ENCODE assay signal across 14 mouse cellular contexts in genomic region chr8:27481228-27481627, GRCm38 (mm10). TPM values are rescaled to one million over a fixed set of nuclear protein-coding genes. Genes with fewer than 3 reads are reported as not detected.
DNase-seq lines count a peak whose midpoint lies in the region; ATAC-seq and TF ChIP-seq lines count a peak whose summit lies in the region.
"Had no signal": no experiment of that assay in that cellular context is flagged by ENCODE, and none has a peak within 500 bp of the region (broad histone marks: within the 10 kb centered on the region; RNA-seq: fewer than 3 reads in every experiment).

No protein-coding gene starts in this region.

- TF ChIP-seq CTCF in heart, adult 2 months (IDR thresholded peaks at IDR 0.05), result peak; percentile 50
- peak; percentile 8; the same call in 1 of the 2 replicates for TF ChIP-seq CTCF in embryonic fibroblast, embryonic 13.5 days (IDR thresholded peaks at IDR 0.05; ENCODE audit: borderline replicate concordance, insufficient read depth, low read length)

- no peaks in the 10 kb centered on the region for H3K9me3 ChIP-seq in limb, embryonic 11.5 days (ENCODE audit: control insufficient read depth, low read length)
- H3K9me3 ChIP-seq in limb, embryonic 10.5 days (replicated peaks), result no peaks in the 10 kb centered on the region
- H3K9me3 ChIP-seq in ES-E14 (ENCODE audit: control insufficient read depth, insufficient read depth, low read depth, low read length), result no peaks in the 10 kb centered on the region
- H3K9me3 ChIP-seq: liver, embryonic 12.5 days; midbrain, embryonic 13.5 days had no signal

- TF ChIP-seq EP300 in heart, adult 2 months (IDR thresholded peaks at IDR 0.05; ENCODE audit: insufficient read depth, low read depth, low read length), result no peak

- H3K4me3 ChIP-seq in heart, adult 2 months, result no peak overlapping the region
- no peak overlapping the region for H3K4me3 ChIP-seq in limb, embryonic 11.5 days (ENCODE audit: low read depth, low read length)
- no peak overlapping the region for H3K4me3 ChIP-seq in limb, embryonic 10.5 days
- H3K4me3 ChIP-seq in ES-E14 (ENCODE audit: insufficient read depth in 1 of 2, low read depth in 1 of 2, low read length in 2 of 2, poor library complexity in 1 of 2, severe bottlenecking in 1 of 2), result no peak overlapping the region
- no peak overlapping the region for H3K4me3 ChIP-seq in embryonic fibroblast, embryonic 13.5 days (ENCODE audit: insufficient read depth, low read length)
- H3K4me3 ChIP-seq: liver, embryonic 12.5 days; midbrain, embryonic 13.5 days had no signal

- no peak for ATAC-seq in limb, embryonic 11.5 days (ENCODE audit: insufficient number of reproducible peaks, low FRiP score, low TSS enrichment, low read depth)
- ATAC-seq: liver, embryonic 12.5 days; midbrain, embryonic 13.5 days had no signal

- WGBS in heart, adult 2 months, result 19% methylated on average over 2 of the region's 2 CpGs
- WGBS in limb, embryonic 11.5 days, result 34% methylated on average over 2 of the region's 2 CpGs
- WGBS in limb, embryonic 10.5 days, result 50% methylated on average over 2 of the region's 2 CpGs

- no peaks in the 10 kb centered on the region for H3K36me3 ChIP-seq in heart, adult 2 months (ENCODE audit: control insufficient read depth, insufficient read depth, low read length)
- H3K36me3 ChIP-seq in limb, embryonic 11.5 days (ENCODE audit: control insufficient read depth, insufficient read depth, low read length), result no peaks in the 10 kb centered on the region
- H3K36me3 ChIP-seq in limb, embryonic 10.5 days, result no peaks in the 10 kb centered on the region
- no peaks in the 10 kb centered on the region for H3K36me3 ChIP-seq in ES-E14 (ENCODE audit: control insufficient read depth, insufficient read depth, low read length, poor library complexity, severe bottlenecking)
- H3K36me3 ChIP-seq: liver, embryonic 12.5 days; midbrain, embryonic 13.5 days had no signal

- in situ Hi-C loops in ES-E14 (cut with MboI; ENCODE audit: low sequenced_read_pairs in 2 of 2, unreplicated experiment in 2 of 2), result no loop called here

- no peaks in the 10 kb centered on the region for H3K79me2 ChIP-seq in heart, adult 2 months (replicated peaks; ENCODE audit: control insufficient read depth, insufficient read depth, low read length)

- TF ChIP-seq POLR2A in heart, adult 2 months (IDR thresholded peaks at IDR 0.05; ENCODE audit: insufficient read depth, low read depth, low read length), result no peak
- TF ChIP-seq POLR2A in embryonic fibroblast, embryonic 13.5 days (IDR thresholded peaks at IDR 0.05; ENCODE audit: low read depth, low read length), result no peak

- DNase-seq in heart, adult 2 months, result no peak
- no peak for DNase-seq in heart, postnatal 14 days
- peak; percentile 30 for DNase-seq in limb, embryonic 11.5 days (ENCODE audit: low spot score)
- DNase-seq in limb, embryonic 10.5 days (ENCODE audit: low spot score), result no peak
- DNase-seq in ES-E14 (ENCODE audit: low read depth, low spot score), result no peak
- DNase-seq in adrenal gland, adult 8-10 months, result no peak
- DNase-seq in yolk sac, embryonic 10.5 days (ENCODE audit: low spot score), result no peak
- DNase-seq: thymus, postnatal 36 days had no signal

- H3K4me1 ChIP-seq in heart, adult 2 months (ENCODE audit: control insufficient read depth, insufficient read depth, low read length), result no peaks in the 10 kb centered on the region
- no peaks in the 10 kb centered on the region for H3K4me1 ChIP-seq in limb, embryonic 11.5 days (ENCODE audit: control insufficient read depth, insufficient read depth, low read length)
- H3K4me1 ChIP-seq in limb, embryonic 10.5 days, result no peaks in the 10 kb centered on the region
- H3K4me1 ChIP-seq in ES-E14 (ENCODE audit: control insufficient read depth in 2 of 2, insufficient read depth in 2 of 2, low read length in 2 of 2, poor library complexity in 1 of 2), result no peaks in the 10 kb centered on the region
- H3K4me1 ChIP-seq in embryonic fibroblast, embryonic 13.5 days (ENCODE audit: control insufficient read depth, insufficient read depth, low read length), result no peaks in the 10 kb centered on the region
- H3K4me1 ChIP-seq: liver, embryonic 12.5 days; midbrain, embryonic 13.5 days had no signal

- no peak overlapping the region for H3K4me2 ChIP-seq in limb, embryonic 11.5 days (ENCODE audit: low read depth, severe bottlenecking)
- H3K4me2 ChIP-seq: liver, embryonic 12.5 days; midbrain, embryonic 13.5 days had no signal

- H3K9ac ChIP-seq in heart, adult 2 months (ENCODE audit: low read depth, low read length), result no peak overlapping the region
- no peak overlapping the region for H3K9ac ChIP-seq in limb, embryonic 11.5 days (ENCODE audit: low read length)
- no peak overlapping the region for H3K9ac ChIP-seq in ES-E14 (ENCODE audit: insufficient read depth, low read depth, low read length, poor library complexity, severe bottlenecking)
- H3K9ac ChIP-seq: liver, embryonic 12.5 days; midbrain, embryonic 13.5 days had no signal

- intact Hi-C loops in heart, adult 2 months (cut with DNase I), result no loop called here
- intact Hi-C loops in heart, postnatal 14 days (cut with DNase I), result no loop called here

- no peaks in the 10 kb centered on the region for H3K27me3 ChIP-seq in heart, adult 2 months (ENCODE audit: control insufficient read depth, insufficient read depth, low read length)
- H3K27me3 ChIP-seq in limb, embryonic 11.5 days (ENCODE audit: control insufficient read depth, insufficient read depth, low read length), result no peaks in the 10 kb centered on the region
- no peaks in the 10 kb centered on the region for H3K27me3 ChIP-seq in limb, embryonic 10.5 days (ENCODE audit: low read depth, poor library complexity, severe bottlenecking)
- H3K27me3 ChIP-seq: liver, embryonic 12.5 days; midbrain, embryonic 13.5 days had no signal

- no peak overlapping the region for H3K27ac ChIP-seq in heart, adult 2 months
- no peak overlapping the region for H3K27ac ChIP-seq in limb, embryonic 11.5 days (replicated peaks; ENCODE audit: low read depth, low read length)
- H3K27ac ChIP-seq in limb, embryonic 10.5 days, result no peak overlapping the region
- H3K27ac ChIP-seq in ES-E14 (ENCODE audit: insufficient read depth, low read depth, low read length, poor library complexity, severe bottlenecking), result no peak overlapping the region
- H3K27ac ChIP-seq in embryonic fibroblast, embryonic 13.5 days (ENCODE audit: insufficient read depth, low read length), result no peak overlapping the region
- H3K27ac ChIP-seq: liver, embryonic 12.5 days; midbrain, embryonic 13.5 days had no signal

TF ChIP-seq in ES-E14, 5 proteins besides CTCF, POLR2A, EP300 and RAD21:
- TF ChIP-seq MAFK (IDR thresholded peaks at IDR 0.05; ENCODE audit: insufficient read depth, low read depth, low read length) (no peak), CHD2 (IDR thresholded peaks at IDR 0.05; ENCODE audit: low read depth, low read length) (no peak), ZNF384 (IDR thresholded peaks at IDR 0.05; ENCODE audit: low read depth, low read length) (no peak), HCFC1 (IDR thresholded peaks at IDR 0.05; ENCODE audit: borderline replicate concordance, insufficient read depth, low read length) (no peak), ZC3H11A (IDR thresholded peaks at IDR 0.05; ENCODE audit: borderline replicate concordance, low read depth, low read length) (peak; percentile 2; the same call in 1 of the 2 replicates)

RNA-seq across cellular contexts. Expression of gene Poteg, which starts 33.8 kb away (rescaled TPM):
- not detected for total RNA-seq in heart, adult 2 months (2021)
- polyA plus RNA-seq in heart, adult 2 months (2012; rRNA removed), result not detected in 2 replicates
- total RNA-seq in heart, postnatal 14 days (2021), result not detected
- not detected in 2 replicates for polyA plus RNA-seq in limb, embryonic 11.5 days (2014; fragmentation: Nextera tagmentation; extraction: Ambion mirVana)
- polyA plus RNA-seq in limb, embryonic 10.5 days (2016; fragmentation: Nextera tagmentation; extraction: Ambion mirVana), result not detected in 2 replicates
- not detected in 2 replicates for total RNA-seq in ES-E14 (2012; rRNA removed)
- polyA plus RNA-seq in embryonic fibroblast, embryonic 13.5 days (2011; ENCODE audit: insufficient read length, low read depth, missing spikeins), result not detected in 2 replicates
- not detected for total RNA-seq in adrenal gland, adult 8-10 months (2022)
- total RNA-seq: MEL had no signal
- polyA plus RNA-seq: frontal cortex, adult 2 months; liver, embryonic 12.5 days; midbrain, embryonic 13.5 days; small intestine, adult 2 months had no signal

RNA-seq across cellular contexts. Expression of gene Gm45861, which starts 34.3 kb away (rescaled TPM):
- not detected for total RNA-seq in heart, adult 2 months (2021)
- polyA plus RNA-seq in heart, adult 2 months (2012; rRNA removed), result 0.03 TPM in 1 of 2 replicates, not detected in the other
- not detected for total RNA-seq in heart, postnatal 14 days (2021)
- polyA plus RNA-seq in limb, embryonic 11.5 days (2014; fragmentation: Nextera tagmentation; extraction: Ambion mirVana), result not detected in 2 replicates
- polyA plus RNA-seq in limb, embryonic 10.5 days (2016; fragmentation: Nextera tagmentation; extraction: Ambion mirVana), result not detected in 2 replicates
- total RNA-seq in ES-E14 (2012; rRNA removed), result not detected in 2 replicates
- polyA plus RNA-seq in embryonic fibroblast, embryonic 13.5 days (2011; ENCODE audit: insufficient read length, low read depth, missing spikeins), result not detected in 2 replicates
- total RNA-seq in adrenal gland, adult 8-10 months (2022), result not detected
- total RNA-seq: MEL had no signal
- polyA plus RNA-seq: liver, embryonic 12.5 days; midbrain, embryonic 13.5 days; small intestine, adult 2 months had no signal
